Mouse (Mus musculus) gastrocnemius, postnatal 36 days (tissue): ENCODE data around the gene Smarca1. TPM values are rescaled to one million over a fixed set of nuclear protein-coding genes. Genes with fewer than 3 reads are reported as not detected.

Experiments
- DNase-seq, 2 experiments: peaks; one replicate each; pipeline ENCODE4 v3.0.0; 2022
- intact Hi-C: fragments of 180-260 bp; cut with DNase I; formaldehyde crosslinking; loops from one replicate; pipeline ENCODE4 v1.15.1; 2025
- long read RNA-seq, 2 experiments: library from polyadenylated mRNA; stranded (forward); transcript quantifications; one replicate each; pipeline ENCODE4 v2.0.0; 2021
- total RNA-seq, 2 experiments: library from RNA; stranded (reverse); gene quantifications; 2 replicates each; pipeline ENCODE4 v1.2.3; 2021

Gene Smarca1
- 1 to 10 TPM; 1.6 to 2.1 TPM for total RNA-seq
- long read RNA-seq, experiment 1, partial matches to known transcripts: 1 of 3 reads
- long read RNA-seq, experiment 1, other reads (novel, unspliced or antisense): 2 of 3 reads
- long read RNA-seq, experiment 2: 0 reads

GRCm38 (mm10) chrX:47892431-47893024 lies at the start of gene Smarca1:
Gene Smarca1, minus strand, starts transcription at chrX:47892974.
- intact Hi-C loops: no loop called here
- no peak for DNase-seq

GRCm38 (mm10) chrX:47937740-47938139 lies 45.0 kb upstream of the Smarca1 start:
- intact Hi-C loops: no loop called here
- no peak for DNase-seq

GRCm38 (mm10) chrX:47936885-47937284 lies 44.1 kb upstream of the Smarca1 start:
- intact Hi-C loops: no loop called here

GRCm38 (mm10) chrX:47934352-47934751 lies 41.6 kb upstream of the Smarca1 start:
- intact Hi-C loops: no loop called here
- DNase-seq: no peak

More at GRCm38 (mm10) chrX:47936885-47937284, 44.1 kb upstream of the Smarca1 start:
- no peak for DNase-seq

- intact Hi-C loops: no loop called here
- DNase-seq: no peak
Measured at GRCm38 (mm10) chrX:47930449-47930848, 37.7 kb upstream of the Smarca1 start.

GRCm38 (mm10) chrX:47927981-47928380 lies 35.2 kb upstream of the Smarca1 start:
- DNase-seq: no peak
- intact Hi-C loops: no loop called here

GRCm38 (mm10) chrX:47920541-47920940 lies 27.8 kb upstream of the Smarca1 start:
- intact Hi-C loops: no loop called here
- DNase-seq: no peak

- DNase-seq: no peak
- intact Hi-C loops: no loop called here
Measured at GRCm38 (mm10) chrX:47916831-47917230, 24.1 kb upstream of the Smarca1 start.

GRCm38 (mm10) chrX:47913543-47913938 lies 20.8 kb upstream of the Smarca1 start:
- intact Hi-C loops: no loop called here
- DNase-seq: no peak

GRCm38 (mm10) chrX:47912904-47913542 lies 20.2 kb upstream of the Smarca1 start:
- intact Hi-C loops: no loop called here
- peak in 1 of 2 experiments; percentile 12 for DNase-seq

GRCm38 (mm10) chrX:47912306-47912792 lies 19.6 kb upstream of the Smarca1 start, which contains the start of gene Ocrl:
Gene Ocrl, plus strand, starts transcription at chrX:47912387.
- peak; percentile 46 to 65 for DNase-seq

GRCm38 (mm10) chrX:47891907-47892430 lies 805 bp downstream of the Smarca1 start:
- DNase-seq: no peak
- intact Hi-C loops: no loop called here

More at GRCm38 (mm10) chrX:47912306-47912792, 19.6 kb upstream of the Smarca1 start, which contains the start of gene Ocrl:
- intact Hi-C loops: no loop called here

GRCm38 (mm10) chrX:47891243-47891906 lies 1.4 kb downstream of the Smarca1 start:
- no peak for DNase-seq
- intact Hi-C loops: no loop called here

- intact Hi-C loops: no loop called here
- DNase-seq: no peak
Measured at GRCm38 (mm10) chrX:47887401-47887800, 5.4 kb downstream of the Smarca1 start.

- intact Hi-C loops: no loop called here
- no peak for DNase-seq
Measured at GRCm38 (mm10) chrX:47882813-47883212, 10.0 kb downstream of the Smarca1 start.

- intact Hi-C loops: no loop called here
- DNase-seq: peak in 1 of 2 experiments; percentile 13
Measured at GRCm38 (mm10) chrX:47880052-47880451, 12.7 kb downstream of the Smarca1 start.

GRCm38 (mm10) chrX:47858544-47858943 lies 34.2 kb downstream of the Smarca1 start:
- intact Hi-C loops: no loop called here
- no peak for DNase-seq

GRCm38 (mm10) chrX:47835835-47836195 lies 57.0 kb downstream of the Smarca1 start:
- DNase-seq: no peak
- intact Hi-C loops: no loop called here

- no peak for DNase-seq
- intact Hi-C loops: no loop called here
Measured at GRCm38 (mm10) chrX:47835098-47835834, 57.5 kb downstream of the Smarca1 start.

- no peak for DNase-seq
- intact Hi-C loops: no loop called here
Measured at GRCm38 (mm10) chrX:47833431-47833830, 59.3 kb downstream of the Smarca1 start.
